Mouse (Mus musculus) kidney, postnatal 10 days (tissue): ENCODE results near the gene Rwdd2a.

Experiments used
- DNase-seq: peaks from one replicate; pipeline ENCODE4 v3.0.0; 2021; ENCODE audit warnings: mixed read lengths

Rwdd2a gene

DNA sequence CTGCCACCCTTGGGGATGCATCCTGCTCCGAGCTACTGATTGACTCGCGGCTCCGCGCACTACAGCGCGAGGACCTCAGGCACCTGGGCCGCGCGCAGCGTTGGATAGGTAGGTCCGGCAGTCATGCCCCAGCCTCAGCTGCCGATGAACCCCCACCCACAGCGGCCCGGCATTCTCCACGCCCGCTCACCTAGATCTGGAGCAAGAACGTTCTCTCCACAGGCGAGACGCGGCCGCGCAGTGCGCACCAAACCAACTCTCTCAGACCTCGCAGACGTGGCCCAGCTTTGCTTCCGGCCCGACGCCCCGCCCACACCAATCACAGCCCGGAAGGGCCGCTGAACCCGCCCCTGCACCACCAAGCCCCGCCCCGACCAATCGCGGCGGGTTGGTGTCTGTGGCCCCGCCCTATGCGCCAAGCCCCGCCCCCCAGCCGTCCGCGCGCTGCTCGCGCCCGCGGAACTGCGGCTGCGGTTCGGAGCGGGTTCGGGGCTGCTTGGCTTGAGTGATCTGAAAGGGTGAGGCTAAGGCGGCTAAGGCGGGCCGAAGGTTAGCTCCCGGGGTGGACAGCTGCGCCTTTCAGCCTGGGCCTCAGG lies at the start of gene Rwdd2a, which contains the start of gene Pgm3:
TSS of gene Rwdd2a (plus strand) at position 452 of the 596 bp plus-strand sequence.
TSS of gene Pgm3 (minus strand) at position 303 of the 596 bp plus-strand sequence.
- DNase-seq: peak; percentile 99

DNA sequence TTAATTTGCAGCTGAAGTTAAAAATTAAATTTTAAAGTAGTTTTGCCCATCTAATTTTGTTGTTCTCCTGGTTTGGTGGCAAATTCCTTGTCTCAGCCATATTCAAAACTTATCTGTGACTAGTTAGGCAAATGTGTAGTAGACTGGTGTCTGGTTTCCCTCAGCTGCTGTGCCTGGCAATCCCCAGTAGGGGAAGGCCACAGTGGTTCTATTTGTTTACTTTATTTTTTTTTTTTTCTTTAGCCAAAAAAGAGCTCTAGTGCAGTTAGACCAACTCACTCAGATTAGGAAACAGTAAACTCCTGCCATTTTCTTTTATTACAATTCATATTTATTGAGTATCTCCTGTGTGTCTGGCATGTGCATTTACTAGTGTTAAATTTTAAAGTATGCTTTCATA lies 49.5 kb upstream of the Rwdd2a start:
- no peak for DNase-seq

DNA sequence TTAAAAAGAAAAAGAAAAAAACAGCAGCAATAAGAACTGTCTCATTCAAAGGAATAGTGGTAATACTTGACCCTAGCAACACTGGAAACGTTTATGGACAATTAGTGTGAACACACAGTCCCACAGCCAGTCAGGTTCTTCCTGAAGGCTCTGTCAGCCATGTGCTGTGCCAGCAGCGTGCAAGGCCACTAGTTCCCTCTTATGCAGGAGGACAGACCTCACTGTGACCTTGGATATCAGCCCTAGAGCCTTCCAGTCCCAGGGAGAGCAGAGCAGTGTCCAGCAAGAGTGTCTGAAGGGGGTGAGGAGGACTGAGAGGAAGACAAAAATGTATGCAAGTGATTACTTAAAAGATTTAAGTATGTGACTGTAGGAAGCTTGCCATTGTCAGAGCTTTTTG lies 46.2 kb upstream of the Rwdd2a start:
- no peak for DNase-seq

DNA sequence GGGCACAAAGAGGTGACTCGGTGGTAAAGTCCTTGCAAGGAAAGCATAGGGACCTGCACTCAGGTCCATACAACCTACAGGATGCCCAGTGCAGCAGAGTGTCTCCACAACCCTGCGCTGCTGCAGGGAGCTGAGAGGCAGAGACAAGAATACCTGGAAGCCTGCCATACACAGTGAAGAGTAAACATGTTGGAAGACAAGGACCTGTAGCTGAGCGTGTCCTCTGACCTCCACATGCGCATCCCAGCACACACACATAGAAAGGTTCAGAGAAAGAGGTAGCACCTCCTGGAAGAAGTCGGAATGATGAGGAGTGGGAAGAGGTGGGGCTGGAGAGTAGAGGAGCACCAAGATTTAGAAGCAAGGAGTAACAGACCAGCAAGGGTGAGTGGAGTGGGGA lies 37.7 kb upstream of the Rwdd2a start:
- DNase-seq: no peak

DNA sequence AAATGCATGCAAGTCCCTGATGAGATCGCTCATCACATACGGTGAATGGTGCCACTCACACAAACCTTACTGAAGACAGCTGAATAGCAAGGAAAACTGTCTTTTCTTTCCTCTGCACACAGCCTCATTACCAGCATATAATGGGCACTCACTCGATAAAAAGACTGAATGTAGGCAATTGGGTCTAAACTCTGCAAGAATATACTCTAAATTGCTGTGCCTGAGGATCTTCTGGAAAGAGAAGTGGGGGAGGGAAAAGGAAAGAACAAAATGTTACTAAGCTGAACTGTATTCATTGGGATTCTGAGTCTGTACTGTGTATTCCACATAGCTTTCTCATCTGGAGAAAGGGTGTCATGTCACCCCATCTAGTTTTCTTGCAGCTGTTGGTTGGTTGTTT lies 28.3 kb upstream of the Rwdd2a start:
- DNase-seq: no peak

DNA sequence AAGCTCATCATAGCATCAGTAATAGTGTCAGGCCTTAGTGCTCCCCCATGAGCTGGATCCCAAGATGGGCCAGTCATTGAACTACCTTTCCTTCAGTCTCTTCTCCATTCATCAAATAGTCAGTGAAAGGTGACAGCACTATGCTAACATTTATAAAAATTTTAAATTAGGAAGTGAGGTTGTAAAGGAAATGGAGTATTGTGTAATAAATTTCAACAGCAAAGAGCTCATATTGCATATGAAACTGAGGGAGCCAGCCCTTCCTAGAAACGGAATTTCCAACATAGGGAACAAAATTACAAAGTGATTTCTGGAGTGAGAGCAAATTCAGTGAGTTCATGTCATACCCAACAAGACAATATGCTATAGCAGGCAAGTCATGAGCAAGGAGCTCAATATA lies 27.2 kb upstream of the Rwdd2a start:
- no peak for DNase-seq

DNA sequence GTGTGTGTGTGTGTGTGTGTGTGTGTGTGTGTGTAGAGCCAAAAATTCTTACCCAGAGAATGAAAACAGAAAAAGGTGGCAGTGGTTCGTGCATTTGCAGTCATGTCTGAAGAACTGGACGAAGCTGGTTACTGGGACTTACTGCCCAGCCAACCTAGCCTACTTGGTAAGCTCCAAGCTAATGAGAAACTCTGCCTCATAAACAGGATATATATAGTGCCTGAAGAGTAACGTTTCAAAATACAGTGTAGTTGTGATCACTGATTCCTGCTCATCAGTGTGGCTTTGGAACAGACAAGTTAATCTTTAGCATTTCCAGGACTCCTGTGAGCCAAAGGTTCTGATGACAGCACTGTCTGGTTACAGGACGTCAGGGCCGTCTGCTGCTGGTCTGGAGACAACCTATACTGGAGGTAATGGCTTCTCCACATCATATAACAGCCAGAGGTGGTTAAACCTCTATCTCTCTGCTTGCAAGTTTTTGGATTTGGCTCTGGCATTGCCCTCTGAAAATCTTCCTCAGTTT lies 22.1 kb upstream of the Rwdd2a start:
- no peak for DNase-seq

DNA sequence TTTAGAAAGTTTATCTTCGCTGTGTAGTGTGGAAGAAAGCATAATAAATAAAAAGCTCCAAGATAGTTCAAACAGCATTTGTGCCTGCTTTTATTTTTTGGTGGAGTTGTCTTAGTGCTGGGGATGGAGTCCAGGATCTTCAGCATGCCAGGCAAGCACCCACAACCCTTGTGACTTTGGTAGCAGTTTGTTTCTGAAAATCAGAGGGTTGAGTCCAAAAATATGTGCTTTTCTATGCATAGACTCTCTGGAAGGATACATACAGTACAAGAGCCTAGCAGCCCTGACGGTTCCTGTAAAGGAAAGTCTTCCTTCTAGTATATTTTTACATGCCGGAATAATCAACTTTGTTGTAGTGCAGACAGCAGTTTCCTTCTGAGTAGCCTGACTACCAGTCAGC lies 21.1 kb upstream of the Rwdd2a start:
- no peak for DNase-seq

DNA sequence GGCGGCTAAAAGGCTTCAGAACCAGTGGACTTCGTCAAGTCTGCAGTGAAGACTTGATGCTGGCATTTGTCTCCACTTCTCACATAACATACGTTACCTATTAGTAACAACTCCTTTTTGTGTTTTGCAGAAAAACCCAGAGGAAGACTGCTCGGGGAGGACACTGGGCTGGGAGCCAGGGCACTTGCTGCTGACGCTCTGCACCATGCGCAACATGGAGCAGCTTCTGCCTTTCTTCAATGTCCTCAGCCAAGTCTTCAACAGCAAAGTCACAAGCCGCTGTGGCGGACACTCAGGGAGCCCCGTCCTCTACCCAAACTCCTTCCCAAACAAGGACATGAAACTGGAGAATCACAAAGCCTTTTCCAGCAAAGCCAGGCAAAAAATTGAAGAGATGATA lies 17.9 kb upstream of the Rwdd2a start:
- peak; percentile 22 for DNase-seq

DNA sequence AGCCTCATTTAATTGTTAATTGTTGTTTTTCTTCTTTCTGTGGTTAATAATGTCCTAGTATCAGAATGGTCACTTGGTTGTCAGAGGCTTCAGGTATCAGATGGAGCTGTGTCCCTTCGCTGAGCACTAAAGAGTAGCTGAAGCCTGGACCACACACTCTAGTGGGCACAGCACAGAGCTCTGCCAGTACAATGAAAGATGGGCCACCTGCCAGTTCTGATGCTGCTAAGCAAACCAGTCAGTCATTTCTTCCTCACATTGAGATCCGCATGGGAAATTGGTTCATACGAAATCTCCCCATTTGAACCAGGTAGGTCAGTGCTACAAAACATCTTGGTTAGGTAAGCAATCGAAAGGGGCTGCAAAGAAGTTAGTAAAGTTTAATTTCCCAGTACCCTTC lies 17.1 kb upstream of the Rwdd2a start:
- no peak for DNase-seq

DNA sequence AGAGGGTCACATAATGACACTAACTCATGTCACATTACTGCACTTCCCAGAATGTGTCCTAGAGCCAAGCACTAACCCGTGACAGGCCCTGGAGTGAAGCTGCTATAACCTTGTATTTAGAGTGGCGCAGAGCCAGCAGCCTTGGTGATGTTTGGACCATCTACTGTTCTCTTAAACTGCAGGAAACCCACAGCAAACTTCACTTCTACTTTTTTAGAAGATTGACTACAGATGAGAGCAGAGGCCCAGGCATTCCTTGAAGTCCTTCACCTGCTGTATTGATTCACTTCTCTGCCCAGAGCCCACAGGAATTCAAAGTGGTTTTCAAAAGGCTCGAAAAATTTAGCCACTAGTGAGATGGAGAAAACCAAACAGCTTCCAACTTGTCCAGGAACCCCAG lies 11.2 kb upstream of the Rwdd2a start:
- DNase-seq: peak; percentile 56

DNA sequence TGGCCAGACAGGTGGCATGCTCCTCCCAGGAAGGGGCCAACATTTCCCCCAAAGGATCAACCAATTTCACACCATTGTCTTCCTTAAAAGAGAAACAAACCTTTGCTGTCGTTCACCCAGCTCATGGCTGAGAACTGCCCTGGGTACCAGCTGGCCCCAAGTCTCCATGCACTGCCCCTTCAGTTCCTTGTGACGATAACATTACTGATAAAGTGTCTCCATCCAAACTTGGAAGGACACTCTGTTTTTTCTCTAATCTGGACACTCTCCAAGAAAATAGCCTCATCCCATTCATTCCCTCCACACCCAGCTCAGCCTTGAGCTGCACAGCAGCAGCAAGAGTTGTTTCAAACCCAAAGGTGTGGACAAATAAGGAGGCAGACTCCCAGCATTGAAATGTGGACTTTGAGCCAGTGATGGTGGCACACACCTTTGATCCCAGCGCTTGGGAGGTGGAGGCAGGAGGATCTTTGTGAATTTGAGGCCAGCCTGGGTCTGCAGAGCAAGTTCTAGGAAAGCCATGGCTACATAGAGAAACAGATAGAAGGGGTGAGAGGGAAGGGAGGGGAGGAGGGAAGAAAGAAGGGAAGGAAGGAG lies 2.4 kb upstream of the Rwdd2a start:
- no peak for DNase-seq

DNA sequence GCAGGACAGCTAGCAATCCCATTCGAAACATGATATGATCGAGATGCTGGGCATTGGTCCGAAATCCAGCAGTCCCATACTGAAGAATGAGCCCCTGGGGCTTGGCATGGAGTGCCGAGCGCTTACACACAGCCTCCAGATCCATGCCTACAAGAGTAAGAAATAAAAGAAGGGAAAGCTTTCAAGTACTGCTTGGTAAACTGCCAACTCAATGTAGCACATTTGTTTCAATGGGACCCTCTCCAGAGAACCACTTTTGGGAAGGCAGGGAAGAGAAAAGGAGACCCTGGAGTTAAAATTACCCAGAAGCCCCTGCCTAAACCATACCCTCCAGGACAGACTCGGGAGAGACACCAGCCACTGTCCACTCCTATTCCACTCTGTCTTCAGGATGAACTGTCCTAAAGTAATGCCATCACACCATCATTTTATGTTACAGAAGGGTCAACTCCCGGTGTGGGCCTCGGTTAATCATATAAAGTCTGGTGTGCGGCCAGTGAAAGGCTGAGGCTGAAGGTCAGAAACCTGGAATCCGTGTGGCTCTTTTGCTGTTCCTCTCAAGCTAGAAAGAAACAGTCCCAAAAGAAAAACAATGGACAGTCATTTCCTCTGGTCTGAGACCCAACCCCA lies 1.4 kb upstream of the Rwdd2a start:
- DNase-seq: peak; percentile 15

DNA sequence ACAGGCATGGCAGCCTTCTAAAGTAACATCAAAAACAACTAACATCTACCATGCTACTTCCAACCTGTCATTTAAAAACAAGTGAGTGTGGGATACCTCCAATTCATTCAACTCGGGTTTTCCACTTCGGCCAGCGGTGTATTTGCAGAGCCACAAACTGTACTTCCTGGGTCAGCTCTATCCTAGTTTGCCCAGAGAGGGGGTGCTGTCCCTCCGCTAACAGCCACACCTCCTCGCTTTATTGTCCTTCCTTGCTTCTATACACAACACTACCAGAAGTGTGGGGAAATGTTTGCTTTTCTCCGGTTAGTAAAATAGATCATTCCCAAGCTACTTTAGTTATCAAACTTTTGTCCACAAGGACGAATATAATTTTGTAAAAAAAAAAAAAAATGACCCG lies 845 bp upstream of the Rwdd2a start:
- DNase-seq: no peak

DNA sequence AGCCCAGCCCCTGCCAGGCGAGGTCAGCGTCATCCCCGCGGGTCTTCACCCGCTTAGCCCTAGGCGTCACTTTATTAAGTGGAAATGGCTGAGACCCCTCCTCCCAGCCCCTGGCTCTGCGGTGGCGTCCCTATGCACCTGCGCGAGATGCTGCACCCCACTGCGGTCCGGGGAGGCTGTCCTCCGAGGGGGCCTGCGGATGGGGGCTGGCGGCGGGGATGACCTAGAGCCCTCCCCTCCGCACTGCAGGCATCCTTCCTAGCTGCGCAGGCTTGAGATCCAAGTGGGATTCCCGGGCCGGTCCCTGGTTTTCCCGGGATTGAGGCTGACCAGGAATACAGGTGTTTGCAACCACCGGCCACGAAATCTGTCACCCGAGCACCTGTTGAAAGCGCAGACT lies 405 bp downstream of the Rwdd2a start:
- DNase-seq: no peak

DNA sequence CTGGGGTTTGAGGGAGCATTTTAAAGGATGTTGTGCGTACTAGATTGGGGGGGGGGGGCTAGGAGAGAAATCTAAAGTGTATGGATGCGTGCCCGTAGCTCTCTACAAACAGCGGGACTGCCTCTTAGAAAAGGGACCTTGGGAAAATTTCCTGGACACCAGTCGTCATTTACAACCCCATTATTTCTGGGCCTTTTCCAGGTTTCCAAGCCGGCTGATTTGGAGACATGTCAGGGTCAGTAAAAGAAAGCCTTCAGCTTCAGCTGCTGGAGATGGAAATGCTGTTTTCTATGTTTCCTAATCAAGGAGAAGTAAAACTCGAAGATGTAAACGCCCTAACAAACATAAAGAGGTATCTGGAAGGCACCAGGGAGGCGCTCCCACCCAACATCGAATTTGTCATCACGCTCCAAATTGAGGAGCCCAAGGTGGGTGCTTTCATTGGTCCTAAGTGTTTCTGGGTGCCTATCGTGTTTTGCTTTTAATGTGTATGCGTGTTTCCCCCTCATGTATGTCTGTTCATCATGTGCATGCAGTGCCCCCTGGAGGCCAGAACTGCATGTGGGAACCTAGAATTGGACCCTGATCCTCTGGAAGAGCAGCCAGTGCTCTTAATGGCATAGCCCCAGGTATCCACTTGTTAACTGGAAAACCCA lies 973 bp downstream of the Rwdd2a start:
- DNase-seq: peak; percentile 90

DNA sequence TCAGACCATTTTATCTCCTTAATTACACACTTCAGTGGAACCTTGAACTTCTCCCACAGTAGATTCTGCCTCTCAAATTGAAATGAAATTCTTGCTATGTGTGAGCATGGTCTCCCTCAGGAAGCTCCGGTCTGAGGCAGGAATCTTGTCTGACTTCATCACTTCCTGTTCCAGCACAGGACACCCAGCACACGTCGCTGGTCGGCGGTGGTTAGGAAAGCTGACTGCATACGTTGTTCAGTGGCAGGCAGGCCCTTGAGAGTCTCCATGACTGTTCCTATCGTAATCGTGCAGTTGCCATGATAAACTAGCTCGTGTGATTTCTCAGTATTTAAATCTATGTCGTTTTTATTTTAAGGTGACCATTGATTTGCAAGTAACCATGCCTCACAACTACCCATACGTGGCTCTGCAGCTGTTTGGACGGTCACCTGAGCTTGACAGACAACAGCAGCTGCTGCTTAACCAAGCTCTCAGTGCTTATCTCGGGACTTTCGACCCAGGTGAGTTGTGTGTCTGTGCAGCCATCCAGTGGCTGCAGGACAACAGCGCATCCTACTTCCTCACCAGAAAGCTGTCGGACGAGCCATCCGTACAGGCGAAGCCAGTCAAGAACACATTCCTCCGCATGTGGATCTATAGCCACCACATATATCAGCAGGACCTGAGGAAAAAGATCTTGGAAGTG lies 2.0 kb downstream of the Rwdd2a start:
- no peak for DNase-seq

DNA sequence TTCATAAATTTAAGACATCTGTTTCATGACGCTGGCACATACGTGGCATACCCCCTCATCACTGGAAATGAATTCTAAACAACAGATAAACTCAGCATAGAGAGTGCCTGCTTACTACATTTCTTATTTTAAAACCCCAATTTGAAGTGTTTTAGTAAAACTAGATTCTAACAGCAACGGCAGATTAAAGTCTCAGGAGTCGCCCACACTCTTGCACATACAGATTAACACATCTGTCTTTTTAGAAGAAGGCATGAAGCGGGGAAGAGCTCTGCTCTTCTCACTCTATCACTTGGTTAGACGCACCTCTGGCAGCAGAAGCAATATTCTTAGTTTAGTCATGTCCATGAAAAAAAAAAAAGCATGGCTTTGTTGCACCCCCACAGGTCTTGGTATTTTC lies 3.4 kb downstream of the Rwdd2a start:
- DNase-seq: no peak

DNA sequence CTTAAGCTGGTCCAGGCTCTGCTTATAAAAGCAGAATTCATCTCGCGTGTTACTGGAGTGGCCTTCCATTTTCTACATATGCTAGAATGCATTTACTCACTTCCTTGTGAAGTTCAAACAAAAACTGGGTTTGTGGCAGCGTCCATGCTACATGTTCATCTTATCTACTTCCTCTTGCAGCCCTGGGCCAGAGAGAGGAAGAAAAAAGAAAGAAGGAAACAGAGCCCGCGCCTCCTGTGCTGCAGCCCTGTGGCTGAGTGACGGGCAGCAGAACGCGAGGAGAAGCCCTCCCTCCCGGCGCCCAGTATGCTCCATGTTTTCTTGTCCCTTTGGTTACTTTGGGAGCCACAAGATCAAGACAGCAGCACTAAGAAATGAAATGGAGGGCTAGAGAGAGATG lies 7.9 kb downstream of the Rwdd2a start:
- no peak for DNase-seq

DNA sequence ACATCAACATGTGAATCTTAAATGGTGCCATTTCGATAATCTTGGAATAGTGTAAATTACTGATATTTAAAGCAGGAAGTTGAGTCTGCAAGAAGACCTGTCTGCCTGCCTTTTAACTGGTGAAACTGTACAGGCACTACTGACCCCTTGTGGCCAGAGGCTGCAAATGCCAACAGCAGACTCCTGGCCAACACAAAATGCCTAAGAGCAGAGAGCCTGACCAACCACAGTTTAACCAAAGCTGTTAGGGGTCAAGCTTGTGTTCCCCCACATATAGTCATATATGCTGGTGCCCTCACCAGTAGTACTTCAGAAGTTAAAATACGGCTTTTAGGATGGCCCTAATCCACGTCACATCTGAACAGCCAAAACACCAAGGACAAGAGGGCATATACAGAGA lies 11.9 kb downstream of the Rwdd2a start:
- peak; percentile 80 for DNase-seq

DNA sequence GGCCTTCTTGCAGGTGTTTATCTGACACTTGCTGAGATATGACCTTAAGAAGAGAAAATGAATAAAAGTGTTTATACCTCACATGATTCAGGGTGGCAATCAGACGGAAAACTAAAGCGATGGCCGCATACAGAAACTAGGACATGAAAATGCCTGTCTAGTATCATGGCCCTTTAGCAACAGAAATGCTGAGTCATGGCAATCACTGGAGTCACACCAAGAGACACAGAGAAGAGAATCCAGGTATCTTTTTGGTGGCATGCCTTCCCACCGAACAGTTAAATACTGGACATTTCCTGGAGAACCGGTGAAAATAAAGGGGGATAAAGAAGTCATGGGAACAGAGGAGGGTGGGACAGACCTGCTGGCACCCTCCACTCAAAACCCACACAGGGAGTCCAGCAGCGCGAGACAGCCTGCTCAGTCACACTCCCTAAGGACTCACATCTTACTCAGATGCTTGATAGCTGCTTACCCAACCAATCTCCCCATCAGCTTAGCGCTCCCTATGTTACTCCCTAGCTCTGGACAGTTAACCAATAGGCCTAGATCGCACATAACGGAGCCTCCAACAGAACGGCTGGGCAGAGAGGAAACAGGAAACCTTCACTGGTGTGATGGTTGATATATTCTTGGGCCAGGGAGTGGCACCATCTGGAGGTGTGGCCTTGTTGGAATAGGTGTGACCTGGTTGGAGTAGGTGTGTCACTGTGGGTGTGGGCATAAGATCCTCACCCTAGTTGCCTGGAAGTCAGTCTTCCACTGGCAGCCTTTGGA lies 15.4 kb downstream of the Rwdd2a start:
- DNase-seq: no peak
